Mouse (Mus musculus) kidney, embryonic 14.5 days (tissue): ENCODE data around the gene Spem1. TPM values are rescaled to one million over a fixed set of nuclear protein-coding genes. Genes with fewer than 3 reads are reported as not detected.

Experiments used
- ATAC-seq: fragments of 200-750 bp; cut with Nextera tagmentation; 2 replicates; pipeline ENCODE4 v1.8.0; 2017; ENCODE audit warnings: moderate number of reproducible peaks, mild to moderate bottlenecking, moderate TSS enrichment, moderate library complexity; ENCODE audit not compliant: low FRiP score, low TSS enrichment
- H3K27ac ChIP-seq: fragments of 300-500 bp; sonication (generic); 2 replicates; pipeline ENCODE4 v1.5.1; 2014; ENCODE audit warnings: low read depth, mild to moderate bottlenecking, low read length, moderate library complexity, mixed read lengths
- H3K27me3 ChIP-seq: fragments of 300-500 bp; sonication (generic); 2 replicates; pipeline ENCODE4 v1.6.1; 2014; ENCODE audit warnings: mild to moderate bottlenecking, low read length; ENCODE audit not compliant: control insufficient read depth, insufficient read depth
- H3K36me3 ChIP-seq: fragments of 300-500 bp; sonication (generic); 2 replicates; pipeline ENCODE4 v1.6.1; 2014; ENCODE audit warnings: low read length, mixed read lengths; ENCODE audit not compliant: control insufficient read depth, insufficient read depth
- H3K4me1 ChIP-seq: fragments of 300-500 bp; sonication (generic); 2 replicates; pipeline ENCODE4 v1.6.1; 2014; ENCODE audit warnings: low read length, mixed read lengths; ENCODE audit not compliant: control insufficient read depth, insufficient read depth
- H3K4me2 ChIP-seq: fragments of 300-500 bp; sonication (generic); replicated peaks from 2 replicates; pipeline ENCODE4 v1.6.1; 2014; ENCODE audit warnings: low read depth, mild to moderate bottlenecking, low read length
- H3K4me3 ChIP-seq: fragments of 300-500 bp; sonication (generic); 2 replicates; pipeline ENCODE4 v1.5.1; 2014; ENCODE audit warnings: mild to moderate bottlenecking, low read length
- H3K9ac ChIP-seq: fragments of 300-500 bp; sonication (generic); 2 replicates; pipeline ENCODE4 v1.6.1; 2014; ENCODE audit warnings: low read depth, mild to moderate bottlenecking, low read length, moderate library complexity
- H3K9me3 ChIP-seq: fragments of 300-500 bp; sonication (generic); 2 replicates; pipeline ENCODE4 v1.6.1; 2016; ENCODE audit warnings: low read length; ENCODE audit not compliant: control insufficient read depth
- WGBS: fragments of 180-500 bp; shearing (Covaris S2); extraction: QIAGEN DNeasy Blood & Tissue Kit; methylation state at CpG from one replicate; pipeline ENCODE4 v1.1.7; 2014; 5-methylcytosine and 5-hydroxymethylcytosine counted together
- polyA plus RNA-seq: library from polyadenylated mRNA; unstranded; fragments of >200 nt; fragmentation: Nextera tagmentation; extraction: Ambion mirVana; gene quantifications from 2 replicates; pipeline ENCODE4 v1.2.1, GENCODE M21; 2014

Gene Spem1
- polyA plus RNA-seq, 1 experiment from 2014 or later: 0.27 TPM

DNA sequence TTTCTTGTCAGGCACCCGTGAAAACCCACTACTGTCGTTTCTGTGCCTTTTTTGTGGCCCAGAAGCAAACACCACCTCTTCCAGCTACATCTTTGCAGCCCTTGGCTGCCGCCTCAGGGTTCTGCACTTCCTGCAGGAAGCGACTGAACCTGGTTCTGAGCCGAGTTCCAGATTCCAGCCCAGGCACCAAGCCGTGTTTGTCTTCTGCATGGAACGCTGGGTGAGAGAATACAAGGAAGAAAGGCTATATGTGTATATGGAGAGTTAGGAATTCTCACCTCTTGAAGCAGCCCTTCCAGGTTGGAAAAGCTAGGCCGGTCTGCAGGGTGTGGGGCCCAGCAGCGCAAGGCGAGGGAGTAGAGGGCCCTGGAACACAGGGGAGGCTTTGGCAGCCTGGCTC, 32.7 kb upstream of the Spem1 start:
- Histone ChIP-seq H3K36me3 (peaks cover 27% of the 10 kb centered on the region), H3K27me3 (peaks cover 9% of the 10 kb centered on the region), H3K4me2 (no peak overlapping the region), H3K4me3 (no peak overlapping the region), H3K27ac (no peak overlapping the region), H3K4me1 (peaks cover 4% of the 10 kb centered on the region; the same call in 1 of the 2 replicates), H3K9me3 (no peaks in the 10 kb centered on the region), H3K9ac (no peak overlapping the region)
- ATAC-seq: no peak
- 87% methylated on average over 10 of the region's 10 CpGs for WGBS

DNA sequence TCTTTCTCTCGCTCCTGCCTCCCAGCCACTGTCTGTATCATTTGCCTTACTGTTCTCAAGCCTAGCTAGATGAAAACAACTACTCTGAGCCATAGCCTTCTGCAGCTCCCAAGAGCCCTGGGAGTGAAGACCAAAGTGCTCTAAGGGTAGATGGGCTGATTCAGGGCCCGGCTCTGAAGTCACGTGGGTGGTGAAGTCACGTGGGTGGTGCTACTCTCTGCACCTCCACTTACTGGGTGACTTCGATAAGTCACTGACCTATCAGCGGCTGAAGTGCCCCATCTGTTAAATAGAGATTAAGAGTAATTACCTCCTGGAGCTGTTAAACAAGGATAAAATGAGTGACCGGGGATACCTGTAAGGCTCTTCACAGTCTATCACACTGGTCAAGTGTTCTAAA, 32.0 kb upstream of the Spem1 start:
- Histone ChIP-seq H3K4me2 (no peak overlapping the region), H3K4me1 (peaks cover 4% of the 10 kb centered on the region; the same call in 1 of the 2 replicates), H3K27ac (no peak overlapping the region), H3K27me3 (peaks cover 9% of the 10 kb centered on the region), H3K4me3 (no peak overlapping the region), H3K9me3 (no peaks in the 10 kb centered on the region), H3K36me3 (peaks cover 33% of the 10 kb centered on the region), H3K9ac (no peak overlapping the region)
- ATAC-seq: no peak
- 63% methylated on average over 7 of the region's 7 CpGs for WGBS

DNA sequence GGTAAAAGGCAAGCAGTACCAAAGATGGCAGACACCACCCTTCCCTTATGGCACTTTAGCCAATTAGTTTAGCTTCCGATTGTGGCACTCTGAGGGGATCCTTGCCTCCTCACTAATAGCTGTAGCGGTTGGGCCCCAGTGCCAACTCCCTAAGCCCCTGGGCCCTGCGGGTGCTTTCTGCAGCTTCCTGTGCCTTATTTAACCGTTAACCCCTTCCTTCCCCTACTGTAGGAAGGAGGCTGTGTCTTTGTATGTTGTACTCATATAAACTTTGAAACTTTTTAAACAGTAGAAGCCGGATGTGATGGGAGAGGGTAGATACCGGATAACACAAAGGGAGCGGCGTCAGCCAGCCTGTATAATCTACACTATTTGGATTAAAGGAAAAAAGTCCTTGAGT, 28.8 kb upstream of the Spem1 start:
- no peak overlapping the region for H3K9ac ChIP-seq
- H3K27me3 ChIP-seq: no peaks in the 10 kb centered on the region
- H3K4me2 ChIP-seq: no peak overlapping the region
- peaks cover 12% of the 10 kb centered on the region for H3K4me1 ChIP-seq
- H3K4me3 ChIP-seq: no peak overlapping the region
- ATAC-seq: no peak
- no peaks in the 10 kb centered on the region for H3K9me3 ChIP-seq
- H3K27ac ChIP-seq: no peak overlapping the region
- peaks cover 43% of the 10 kb centered on the region for H3K36me3 ChIP-seq
- 73% methylated on average over 8 of the region's 8 CpGs for WGBS

DNA sequence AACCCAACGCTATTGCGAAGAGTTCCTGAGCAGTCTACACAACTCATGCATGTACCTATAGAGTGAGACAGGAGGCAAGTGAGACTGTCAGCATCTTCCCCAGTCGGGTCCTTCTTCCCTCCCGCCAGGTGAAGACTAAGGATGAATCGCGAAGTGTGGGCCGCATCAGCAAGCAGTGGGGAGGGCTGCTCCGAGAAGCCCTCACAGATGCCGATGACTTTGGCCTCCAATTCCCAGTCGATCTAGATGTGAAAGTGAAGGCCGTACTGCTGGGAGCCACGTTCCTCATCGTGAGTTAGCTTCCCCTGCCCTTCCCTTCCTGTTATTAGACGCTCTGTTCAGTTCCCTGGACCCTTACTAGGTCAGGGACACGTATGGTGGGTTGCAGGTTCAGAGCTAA, 27.9 kb upstream of the Spem1 start:
- no peaks in the 10 kb centered on the region for H3K27me3 ChIP-seq
- H3K27ac ChIP-seq: no peak overlapping the region
- no peak overlapping the region for H3K9ac ChIP-seq
- no peak overlapping the region for H3K4me2 ChIP-seq
- 93% methylated on average over 15 of the region's 15 CpGs for WGBS
- peaks cover 8% of the 10 kb centered on the region; the same call in 1 of the 2 replicates for H3K4me1 ChIP-seq
- H3K36me3 ChIP-seq: peaks cover 43% of the 10 kb centered on the region
- no peaks in the 10 kb centered on the region for H3K9me3 ChIP-seq
- no peak overlapping the region for H3K4me3 ChIP-seq
- no peak for ATAC-seq

DNA sequence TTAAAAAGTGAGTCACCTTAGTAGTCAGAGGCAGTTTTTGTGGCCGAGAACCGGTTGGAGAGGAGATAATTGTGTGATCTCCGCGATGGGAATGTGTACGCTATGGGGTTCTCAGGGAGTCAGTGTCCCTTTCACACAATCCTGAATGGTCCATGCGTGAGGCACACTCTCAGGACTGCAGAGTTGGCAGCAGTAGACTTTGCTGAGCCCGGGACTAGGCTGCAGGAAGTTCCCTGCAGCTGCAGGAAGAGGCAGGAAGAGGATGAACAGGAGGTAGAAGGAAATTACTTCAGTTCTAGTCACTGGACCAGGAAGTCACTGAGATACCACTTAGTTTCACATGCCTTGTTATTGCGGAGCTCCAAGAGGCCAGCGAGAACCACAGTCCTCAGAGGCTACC, 27.1 kb upstream of the Spem1 start:
- Histone ChIP-seq H3K36me3 (peaks cover 43% of the 10 kb centered on the region), H3K4me1 (peaks cover 8% of the 10 kb centered on the region; the same call in 1 of the 2 replicates), H3K4me3 (no peak overlapping the region), H3K9ac (no peak overlapping the region), H3K27ac (no peak overlapping the region), H3K4me2 (no peak overlapping the region), H3K27me3 (no peaks in the 10 kb centered on the region), H3K9me3 (no peaks in the 10 kb centered on the region)
- WGBS: 85% methylated on average over 9 of the region's 9 CpGs
- no peak for ATAC-seq

DNA sequence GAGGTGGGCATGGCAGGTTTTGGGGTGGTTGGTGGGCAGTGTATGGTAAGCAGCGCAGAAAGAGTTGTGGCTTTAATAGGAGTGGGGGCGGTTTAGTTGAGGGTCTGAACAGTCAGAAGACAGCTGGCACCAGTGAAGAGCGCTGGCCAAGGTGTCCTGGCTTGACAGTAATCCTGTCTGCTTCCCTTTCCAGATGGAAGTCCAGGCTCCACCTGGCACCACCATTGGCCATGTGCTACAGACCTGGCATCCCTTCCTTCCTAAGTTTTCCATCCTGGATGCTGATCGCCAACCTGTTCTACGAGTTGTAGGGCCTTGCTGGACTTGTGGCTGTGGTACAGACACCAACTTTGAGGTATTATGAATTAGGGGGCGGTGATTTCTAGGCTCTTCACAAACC, 26.0 kb upstream of the Spem1 start:
- Histone ChIP-seq H3K9me3 (no peaks in the 10 kb centered on the region), H3K4me2 (peak overlapping the region; percentile 82; the same call in 1 of the 2 replicates), H3K4me3 (peak overlapping the region; percentile 80; the same call in 1 of the 2 replicates), H3K4me1 (peaks cover 8% of the 10 kb centered on the region; the same call in 1 of the 2 replicates), H3K27me3 (no peaks in the 10 kb centered on the region), H3K27ac (no peak overlapping the region), H3K9ac (no peak overlapping the region), H3K36me3 (peaks cover 43% of the 10 kb centered on the region)
- WGBS: 97% methylated on average over 6 of the region's 6 CpGs
- ATAC-seq: no peak

DNA sequence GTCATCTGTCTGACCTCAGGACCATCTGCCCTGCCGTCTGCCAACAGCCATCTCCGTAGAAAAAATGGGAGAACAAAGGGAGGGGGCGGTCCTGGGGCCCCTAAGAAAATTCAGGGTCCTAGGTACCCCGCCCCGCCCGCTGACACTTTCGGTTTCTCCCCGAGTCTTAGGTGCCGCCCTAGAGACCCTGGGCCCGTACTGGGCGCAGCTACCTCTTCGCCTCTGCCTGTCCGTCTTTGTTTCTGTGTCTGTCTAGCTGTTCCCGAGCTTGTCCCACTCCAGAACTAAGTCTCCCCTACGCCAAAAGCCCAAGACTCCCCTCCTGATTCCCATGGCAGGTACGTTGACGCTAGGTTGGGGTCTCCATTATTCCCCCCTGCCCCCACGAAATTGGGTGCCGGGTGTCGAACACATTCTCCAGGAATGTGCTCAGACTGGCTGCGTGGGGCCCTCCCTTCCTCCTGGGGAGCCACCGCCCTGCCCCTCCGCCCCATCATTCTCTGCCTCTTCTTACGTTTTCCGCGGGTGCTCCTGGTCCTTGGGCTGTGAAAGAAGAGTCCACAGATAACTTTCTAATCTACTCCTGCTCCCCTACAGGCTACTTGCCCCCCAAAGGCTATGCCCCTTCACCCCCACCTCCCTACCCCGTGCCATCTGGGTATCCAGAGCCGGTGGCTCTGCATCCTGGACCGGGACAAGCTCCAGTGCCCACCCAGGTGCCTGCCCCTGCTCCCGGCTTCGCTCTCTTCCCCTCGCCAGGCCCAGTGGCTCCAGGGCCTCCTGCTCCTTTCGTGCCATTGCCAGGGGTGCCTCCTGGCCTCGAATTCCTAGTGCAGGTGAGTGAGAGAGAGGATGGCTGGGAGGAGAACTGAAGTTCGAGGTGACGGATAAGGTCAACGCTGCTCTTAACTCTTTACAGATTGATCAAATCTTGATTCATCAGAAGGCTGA, 25.0 kb upstream of the Spem1 start:
- H3K4me3 ChIP-seq: peak overlapping the region; percentile 80
- peak overlapping the region; percentile 86 for H3K9ac ChIP-seq
- peaks cover 39% of the 10 kb centered on the region for H3K36me3 ChIP-seq
- no peaks in the 10 kb centered on the region for H3K27me3 ChIP-seq
- WGBS: 7% methylated on average over 37 of the region's 37 CpGs
- peak overlapping the region; percentile 82 for H3K4me2 ChIP-seq
- H3K9me3 ChIP-seq: no peaks in the 10 kb centered on the region
- ATAC-seq: peak; percentile 45
- H3K27ac ChIP-seq: peak overlapping the region; percentile 97
- peaks cover 8% of the 10 kb centered on the region; the same call in 1 of the 2 replicates for H3K4me1 ChIP-seq

DNA sequence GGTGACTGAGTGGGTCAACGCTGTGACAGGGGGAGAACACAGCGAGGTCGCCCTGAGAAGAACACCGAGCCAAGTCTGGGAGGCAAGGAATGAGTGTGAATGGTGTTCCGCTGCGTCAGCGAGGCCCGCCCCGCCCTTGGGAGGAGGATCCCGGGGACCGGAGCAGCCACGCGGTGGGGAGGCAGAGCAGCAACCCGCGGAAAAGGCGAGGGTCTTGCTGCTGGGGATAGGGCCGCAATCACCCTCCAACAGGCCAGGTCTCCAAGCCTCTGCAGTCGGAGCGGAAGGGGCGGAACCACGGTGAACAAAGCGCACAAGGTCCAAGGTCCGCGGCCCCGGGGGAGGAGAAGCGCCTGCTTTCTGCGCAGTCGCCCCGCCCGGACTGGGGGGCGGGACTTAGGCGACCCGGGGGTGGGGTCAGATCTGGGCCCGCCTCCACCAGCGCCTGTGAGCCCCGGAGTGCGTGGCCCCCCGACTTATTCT, 24.3 kb upstream of the Spem1 start, which contains the start of gene Plscr3:
TSS of gene Plscr3 (plus strand) at position 179 of the 483 bp plus-strand sequence.
- ATAC-seq: peak; percentile 94

DNA sequence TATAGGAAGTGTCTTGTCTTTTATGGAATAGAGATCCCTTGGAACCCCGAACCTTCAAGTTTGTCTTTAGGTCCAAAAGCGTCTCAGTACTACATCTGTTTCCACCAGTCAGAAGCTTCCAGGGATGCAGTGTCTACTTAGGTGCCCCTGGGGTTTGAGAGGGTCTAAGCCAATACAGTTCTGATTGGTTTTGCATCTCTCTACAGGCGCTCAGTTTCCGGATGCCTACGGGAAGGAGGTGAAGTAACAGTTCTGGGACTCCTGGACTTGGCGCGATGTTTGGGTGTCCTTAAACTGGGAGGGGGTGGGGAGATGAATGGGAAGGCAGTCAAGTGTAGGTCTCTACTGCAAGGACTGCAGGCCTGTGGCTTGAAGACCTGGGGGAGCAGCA, 16.7 kb upstream of the Spem1 start:
- no peaks in the 10 kb centered on the region for H3K9me3 ChIP-seq
- no peak for ATAC-seq
- H3K27ac ChIP-seq: peak overlapping the region; percentile 83
- peak overlapping the region; percentile 98 for H3K4me2 ChIP-seq
- no peaks in the 10 kb centered on the region for H3K36me3 ChIP-seq
- H3K4me3 ChIP-seq: peak overlapping the region; percentile 73
- H3K4me1 ChIP-seq: peaks cover 42% of the 10 kb centered on the region
- peak overlapping the region; percentile 63 for H3K9ac ChIP-seq
- 0 out of 2 replicates have a peak, but pooled peaks cover 2% of the 10 kb centered on the region for H3K27me3 ChIP-seq
- WGBS: 2% methylated on average over 7 of the region's 7 CpGs

More for the DNA sequence above, 24.3 kb upstream of the Spem1 start, which contains the start of gene Plscr3:
- H3K36me3 ChIP-seq: peaks cover 32% of the 10 kb centered on the region
- WGBS: under 1% methylated on average over 38 of the region's 38 CpGs
- H3K9ac ChIP-seq: peak within 1 kb of the TSS; percentile 86
- H3K9me3 ChIP-seq: no peaks in the 10 kb centered on the region
- no peaks in the 10 kb centered on the region for H3K27me3 ChIP-seq
- H3K27ac ChIP-seq: peak within 1 kb of the TSS; percentile 97
- H3K4me2 ChIP-seq: peak within 1 kb of the TSS; percentile 82
- peaks cover 8% of the 10 kb centered on the region; the same call in 1 of the 2 replicates for H3K4me1 ChIP-seq
- peak within 1 kb of the TSS; percentile 80 for H3K4me3 ChIP-seq
